Mouse (Mus musculus) hindbrain, embryonic 11.5 days (tissue): ENCODE measurements around the gene Pvr. TPM values are rescaled to one million over a fixed set of nuclear protein-coding genes. Genes with fewer than 3 reads are reported as not detected.

Experiments used
- ATAC-seq: fragments of 200-750 bp; cut with Nextera tagmentation; 2 replicates; pipeline ENCODE4 v1.8.0; 2017; ENCODE audit warnings: mild to moderate bottlenecking, moderate TSS enrichment, moderate library complexity; ENCODE audit not compliant: low FRiP score
- DNase-seq: peaks from one replicate; pipeline ENCODE4 v3.0.0-alpha.2; 2015; ENCODE audit warnings: low spot score
- H3K27ac ChIP-seq: fragments of 300-500 bp; sonication (generic); 2 replicates; pipeline ENCODE4 v1.5.1; 2014; ENCODE audit warnings: mild to moderate bottlenecking, low read depth, low read length
- H3K27me3 ChIP-seq: fragments of 300-500 bp; sonication (generic); 2 replicates; pipeline ENCODE4 v1.6.1; 2014; ENCODE audit warnings: mild to moderate bottlenecking, low read length, moderate library complexity, mixed read lengths; ENCODE audit not compliant: control insufficient read depth, insufficient read depth
- H3K36me3 ChIP-seq: fragments of 300-500 bp; sonication (generic); 2 replicates; pipeline ENCODE4 v1.6.1; 2014; ENCODE audit warnings: mild to moderate bottlenecking, low read length, moderate library complexity, mixed read lengths; ENCODE audit not compliant: control insufficient read depth, insufficient read depth
- H3K4me1 ChIP-seq: fragments of 300-500 bp; sonication (generic); replicated peaks from 2 replicates; pipeline ENCODE4 v1.6.1; 2014; ENCODE audit warnings: low read length, mixed read lengths; ENCODE audit not compliant: control insufficient read depth, insufficient read depth
- H3K4me2 ChIP-seq: fragments of 300-500 bp; sonication (generic); replicated peaks from 2 replicates; pipeline ENCODE4 v1.6.1; 2014; ENCODE audit warnings: mild to moderate bottlenecking, low read depth, low read length
- H3K4me3 ChIP-seq: fragments of 300-500 bp; sonication (generic); 2 replicates; pipeline ENCODE4 v1.5.1; 2014; ENCODE audit warnings: low read depth, low read length
- H3K9ac ChIP-seq: fragments of 300-500 bp; sonication (generic); 2 replicates; pipeline ENCODE4 v1.6.1; 2014; ENCODE audit warnings: low read depth, low read length
- H3K9me3 ChIP-seq: fragments of 300-500 bp; sonication (generic); 2 replicates; pipeline ENCODE4 v1.6.1; 2016; ENCODE audit warnings: low read length; ENCODE audit not compliant: control insufficient read depth
- WGBS: fragments of 180-500 bp; shearing (Covaris S2); extraction: QIAGEN DNeasy Blood & Tissue Kit; methylation state at CpG from one replicate; pipeline ENCODE4 v1.1.7; 2014; 5-methylcytosine and 5-hydroxymethylcytosine counted together
- polyA plus RNA-seq: library from polyadenylated mRNA; unstranded; fragments of >200 nt; fragmentation: Nextera tagmentation; extraction: Ambion mirVana; gene quantifications from 2 replicates; pipeline ENCODE4 v1.2.1, GENCODE M21; 2014

Pvr gene
- polyA plus RNA-seq, 1 experiment from 2014 or later, result 2.8 TPM

DNA sequence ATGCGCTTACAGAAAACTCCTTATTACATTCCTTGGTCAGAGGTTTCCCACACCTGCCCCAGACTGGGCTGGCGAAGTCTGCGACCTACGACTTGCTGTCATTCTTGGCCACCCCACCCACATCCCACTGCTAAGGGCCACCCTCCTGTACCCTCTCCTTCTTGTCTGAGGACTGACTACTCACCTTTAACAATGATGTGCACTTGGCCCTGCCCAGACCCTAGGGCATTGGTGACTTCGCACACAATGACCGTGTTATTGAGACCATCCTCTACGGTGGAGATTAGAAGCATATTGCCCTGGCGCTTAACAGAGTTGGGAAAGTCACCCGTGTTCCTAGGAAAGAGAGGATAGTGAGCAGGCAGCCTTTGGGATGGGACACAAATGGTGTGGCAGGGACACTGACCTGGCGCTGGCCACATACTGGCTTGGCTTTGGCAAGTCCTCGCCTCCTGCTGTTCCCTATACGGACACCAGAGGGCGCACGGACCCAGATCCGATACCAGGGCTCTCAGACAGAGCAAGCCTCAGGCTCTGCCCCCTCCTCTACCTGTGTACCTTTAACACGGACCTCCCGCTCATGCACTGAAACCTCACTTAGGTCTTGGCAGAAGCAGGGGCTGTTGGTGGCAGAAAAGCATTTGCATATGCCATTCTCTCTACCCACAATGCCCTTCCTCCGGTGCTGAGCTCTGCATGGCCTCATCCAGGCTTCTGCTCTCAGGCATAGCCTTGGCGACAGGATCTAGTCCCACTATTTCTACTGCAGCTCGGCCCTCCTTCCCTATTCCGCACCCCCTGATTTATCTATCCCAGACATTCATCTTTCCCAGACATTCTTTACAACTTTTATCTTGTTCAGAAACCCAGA lies 10.3 kb downstream of the Pvr start:
- Histone ChIP-seq H3K4me2 (no peak overlapping the region), H3K9ac (no peak overlapping the region), H3K27ac (no peak overlapping the region), H3K4me3 (no peak overlapping the region), H3K36me3 (no peaks in the 10 kb centered on the region), H3K27me3 (no peaks in the 10 kb centered on the region), H3K9me3 (no peaks in the 10 kb centered on the region), H3K4me1 (no peaks in the 10 kb centered on the region)
- 50% methylated on average over 21 of the region's 21 CpGs for WGBS
- ATAC-seq (peak; percentile 73), DNase-seq (peak; percentile 86)

DNA sequence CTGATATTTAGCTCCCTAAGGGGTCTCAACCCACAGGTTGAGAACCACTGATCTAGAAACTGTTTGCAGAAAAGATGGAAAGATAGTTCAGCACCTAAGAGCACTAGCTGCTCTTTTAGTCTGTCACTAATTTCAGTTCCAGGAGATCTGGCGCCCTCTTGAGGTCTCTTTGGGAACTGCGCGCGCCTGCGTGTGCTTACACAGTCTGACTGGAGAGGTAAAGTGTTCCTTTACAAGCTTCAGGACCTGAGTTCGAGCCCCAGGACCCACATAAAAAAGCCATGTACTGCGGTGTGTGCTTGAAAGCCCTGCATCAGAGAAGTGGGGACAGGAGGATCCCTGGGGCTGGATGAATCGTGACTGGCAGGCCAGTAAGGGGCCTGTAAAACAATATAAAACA lies 31.1 kb downstream of the Pvr start:
- no peak overlapping the region for H3K9ac ChIP-seq
- DNase-seq (peak; percentile 49), ATAC-seq (no peak)
- no peaks in the 10 kb centered on the region for H3K4me1 ChIP-seq
- H3K4me2 ChIP-seq, result no peak overlapping the region
- H3K36me3 ChIP-seq, result no peaks in the 10 kb centered on the region
- H3K4me3 ChIP-seq, result no peak overlapping the region
- H3K9me3 ChIP-seq, result no peaks in the 10 kb centered on the region
- no peaks in the 10 kb centered on the region for H3K27me3 ChIP-seq
- no peak overlapping the region for H3K27ac ChIP-seq
- WGBS, result 52% methylated on average over 8 of the region's 8 CpGs

DNA sequence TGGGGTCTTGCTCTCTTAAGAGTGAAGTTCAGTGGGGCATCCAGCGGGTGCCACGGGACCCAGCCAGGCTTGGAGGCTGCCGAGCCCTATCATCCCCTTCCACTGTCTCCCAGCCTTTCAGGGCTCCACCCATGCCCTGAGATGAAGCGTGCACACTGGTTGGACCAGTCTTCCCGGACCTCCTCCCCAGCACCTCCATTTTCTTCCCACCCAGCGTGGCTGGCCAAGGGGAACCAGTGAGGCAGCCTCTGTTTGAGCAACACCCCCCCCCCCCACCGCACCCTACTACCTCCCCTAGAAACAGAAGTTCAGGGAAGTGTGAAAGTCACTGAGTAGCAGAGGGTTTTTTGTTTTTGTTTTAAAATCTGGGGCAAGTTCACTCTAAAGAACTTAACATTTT lies 33.1 kb downstream of the Pvr start, which contains the start of gene Ceacam19:
Gene Ceacam19 (minus strand): TSS at position 117 of the 400 bp plus-strand sequence.
- no peak within 1 kb of the TSS for H3K4me3 ChIP-seq
- H3K27me3 ChIP-seq, result no peaks in the 10 kb centered on the region
- H3K4me1 ChIP-seq, result no peaks in the 10 kb centered on the region
- no peaks in the 10 kb centered on the region for H3K9me3 ChIP-seq
- no peak within 1 kb of the TSS for H3K9ac ChIP-seq
- no peaks in the 10 kb centered on the region for H3K36me3 ChIP-seq
- no peak within 1 kb of the TSS for H3K27ac ChIP-seq
- ATAC-seq, result no peak
- no peak for DNase-seq
- no peak within 1 kb of the TSS for H3K4me2 ChIP-seq
- 72% methylated on average over 7 of the region's 7 CpGs for WGBS

DNA sequence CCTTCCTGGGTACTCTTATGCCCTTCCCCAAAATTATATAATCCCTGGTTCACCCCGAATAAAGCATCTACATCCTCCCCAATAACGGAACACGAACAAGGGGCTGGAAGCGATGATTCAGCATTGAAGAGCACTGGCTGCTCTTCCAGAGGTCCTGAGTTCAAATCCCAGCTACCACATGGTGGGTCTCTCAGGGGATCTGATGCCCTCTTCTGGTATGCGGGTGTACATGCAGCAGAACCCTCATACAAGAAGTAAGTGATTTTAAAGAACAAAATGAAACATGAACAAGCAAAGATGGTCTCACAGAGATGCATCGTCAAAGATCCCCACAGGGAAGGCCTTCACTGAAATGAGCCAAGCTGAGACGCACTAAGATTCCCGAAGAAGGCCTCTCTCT lies 40.2 kb downstream of the Pvr start:
- no peak for DNase-seq

DNA sequence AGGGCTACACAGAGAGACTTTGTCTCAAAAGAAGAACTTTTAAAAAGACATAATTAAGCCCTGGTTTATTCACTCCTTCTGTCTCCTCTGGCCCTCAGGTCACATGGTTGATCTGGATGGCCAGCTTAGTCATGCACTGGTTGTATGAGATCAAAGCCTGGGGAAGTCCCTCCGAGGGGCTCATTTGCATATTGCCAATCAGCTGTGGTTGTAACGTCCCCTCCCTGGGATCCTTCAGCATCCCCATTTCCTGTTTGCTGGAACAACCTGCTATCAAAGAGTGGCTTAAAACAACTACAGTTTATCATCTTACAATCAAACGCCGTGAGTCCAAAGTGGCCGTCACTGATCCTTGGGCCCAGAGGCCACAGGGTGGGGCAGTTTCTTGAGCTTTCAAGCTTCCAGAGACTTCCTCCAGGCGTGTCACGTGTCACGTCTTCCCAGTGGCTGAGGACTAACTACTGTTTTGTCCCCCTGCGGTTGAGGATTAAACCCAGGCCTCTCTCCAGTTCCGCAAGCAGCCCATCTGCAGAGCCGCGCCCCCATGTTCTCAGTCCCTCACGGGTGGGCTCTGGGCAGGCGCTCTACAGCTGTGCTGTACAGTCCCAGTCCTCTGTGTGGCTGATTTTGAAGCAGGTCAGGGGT lies 44.1 kb downstream of the Pvr start:
- Histone ChIP-seq H3K27me3 (no peaks in the 10 kb centered on the region), H3K9me3 (no peaks in the 10 kb centered on the region), H3K4me2 (no peak overlapping the region), H3K27ac (no peak overlapping the region), H3K36me3 (no peaks in the 10 kb centered on the region), H3K4me3 (no peak overlapping the region), H3K9ac (no peak overlapping the region), H3K4me1 (no peaks in the 10 kb centered on the region)
- DNase-seq (no peak), ATAC-seq (0 out of 2 replicates have a peak, but pooled peaks have one; percentile 36)
- WGBS, result 53% methylated on average over 14 of the region's 14 CpGs

More for the DNA sequence above, 40.2 kb downstream of the Pvr start:
- no peaks in the 10 kb centered on the region for H3K9me3 ChIP-seq
- no peak for ATAC-seq
- H3K27ac ChIP-seq, result no peak overlapping the region
- no peak overlapping the region for H3K4me3 ChIP-seq
- 79% methylated on average over 8 of the region's 8 CpGs for WGBS
- H3K9ac ChIP-seq, result no peak overlapping the region
- no peak overlapping the region for H3K4me2 ChIP-seq
- no peaks in the 10 kb centered on the region for H3K36me3 ChIP-seq
- H3K4me1 ChIP-seq, result no peaks in the 10 kb centered on the region
- no peaks in the 10 kb centered on the region for H3K27me3 ChIP-seq

DNA sequence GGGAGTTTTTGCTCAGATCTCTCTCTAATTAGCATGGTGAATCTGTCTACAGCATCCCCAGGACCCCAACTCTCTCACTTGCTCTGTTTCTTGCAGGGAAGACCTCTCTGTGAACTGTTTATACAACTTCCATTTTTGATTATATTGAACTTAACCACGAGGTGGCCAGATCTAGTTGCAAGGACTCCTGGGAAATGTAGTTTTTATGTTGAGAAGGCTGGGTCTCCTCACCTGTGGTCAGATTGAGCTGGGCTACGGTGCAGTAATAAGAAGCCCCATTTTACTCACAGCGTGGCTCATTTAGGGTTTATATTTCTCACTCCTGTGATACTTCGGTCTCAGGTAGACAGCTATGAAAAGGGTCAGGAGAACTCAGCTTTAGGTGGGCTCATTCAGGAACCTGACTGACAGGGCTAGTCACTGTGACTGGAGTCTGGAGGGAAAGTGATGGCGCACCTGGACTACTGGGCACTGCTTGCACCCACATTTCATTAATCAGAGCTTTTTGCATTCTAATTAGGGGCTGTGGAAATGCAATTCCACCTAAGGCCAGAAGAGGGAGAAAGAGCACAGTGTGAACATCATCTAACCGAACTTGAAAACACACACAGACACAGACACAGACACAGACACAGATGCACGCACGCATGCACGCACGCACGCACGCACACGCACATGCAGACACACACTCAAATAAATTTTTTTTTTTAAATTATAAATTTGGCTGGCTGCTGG lies 44.8 kb downstream of the Pvr start:
- DNase-seq, result peak; percentile 59
- no peak overlapping the region for H3K4me3 ChIP-seq
- H3K27ac ChIP-seq, result no peak overlapping the region
- no peaks in the 10 kb centered on the region for H3K27me3 ChIP-seq
- ATAC-seq, result peak; percentile 28; the same call in 1 of the 2 replicates
- H3K9me3 ChIP-seq, result no peaks in the 10 kb centered on the region
- no peaks in the 10 kb centered on the region for H3K36me3 ChIP-seq
- WGBS, result 55% methylated on average over 13 of the region's 13 CpGs
- H3K4me1 ChIP-seq, result no peaks in the 10 kb centered on the region
- H3K9ac ChIP-seq, result no peak overlapping the region
- no peak overlapping the region for H3K4me2 ChIP-seq

DNA sequence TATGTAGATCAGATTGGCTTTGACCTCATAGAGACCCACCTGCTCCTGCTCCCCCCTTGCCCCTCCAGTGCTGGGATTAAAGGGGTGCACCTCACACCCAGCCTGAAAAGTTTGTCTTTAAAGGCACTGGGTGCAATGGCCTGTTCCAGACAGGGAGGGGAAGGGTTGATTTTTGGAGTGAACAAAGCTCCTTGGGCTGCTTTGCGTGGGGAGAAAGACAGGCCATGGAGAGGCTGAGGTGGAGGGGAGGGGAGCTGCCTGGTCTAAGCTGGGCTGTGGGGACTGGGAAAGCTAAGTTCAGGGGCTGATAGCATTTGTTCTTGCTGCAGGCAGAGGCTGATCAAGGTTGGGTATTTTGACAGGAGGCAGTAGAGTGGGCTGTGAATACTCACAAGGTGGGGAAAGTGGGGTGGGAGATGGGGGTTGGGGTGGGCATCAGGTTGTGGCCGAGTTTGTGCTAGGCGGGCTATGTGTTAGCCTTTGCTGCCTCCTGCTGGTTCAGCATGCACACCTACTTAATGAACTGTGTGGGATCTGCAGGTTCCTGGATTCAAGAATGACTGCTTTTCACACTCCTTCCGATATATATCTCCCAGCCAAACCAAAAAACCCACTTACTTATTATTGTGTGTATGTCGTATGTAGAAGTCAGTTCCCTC lies 48.9 kb downstream of the Pvr start:
- DNase-seq (no peak), ATAC-seq (no peak)
- no peaks in the 10 kb centered on the region for H3K36me3 ChIP-seq
- H3K4me2 ChIP-seq, result no peak overlapping the region
- no peak overlapping the region for H3K9ac ChIP-seq
- H3K4me3 ChIP-seq, result no peak overlapping the region
- no peaks in the 10 kb centered on the region for H3K4me1 ChIP-seq
- H3K9me3 ChIP-seq, result no peaks in the 10 kb centered on the region
- H3K27me3 ChIP-seq, result no peaks in the 10 kb centered on the region
- 48% methylated on average over 5 of the region's 5 CpGs for WGBS
- H3K27ac ChIP-seq, result no peak overlapping the region

DNA sequence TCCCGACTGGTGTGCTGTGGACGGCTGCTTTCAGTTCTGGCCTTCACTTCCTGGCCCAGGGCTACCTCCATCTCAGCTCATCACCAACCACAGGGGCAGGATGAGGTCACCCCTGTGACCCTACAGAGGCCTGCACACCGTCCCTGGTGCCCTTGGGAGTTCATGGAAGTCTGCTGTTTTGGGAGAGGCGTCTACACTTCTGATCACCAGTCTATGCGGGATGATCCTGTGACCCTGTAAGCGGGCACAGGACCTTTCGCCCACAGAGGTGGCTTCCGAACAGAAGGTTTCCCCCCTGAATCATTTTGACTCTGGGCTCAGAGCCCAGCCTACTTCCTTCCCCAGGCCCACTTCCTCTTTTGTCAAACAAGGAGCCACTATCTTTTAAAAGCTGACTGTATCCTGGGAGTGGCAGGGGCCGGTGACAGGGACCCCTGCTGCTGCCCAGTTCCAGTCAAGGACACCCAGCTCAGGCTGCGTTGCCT lies 49.8 kb downstream of the Pvr start:
- H3K4me2 ChIP-seq, result no peak overlapping the region
- no peak overlapping the region for H3K9ac ChIP-seq
- H3K9me3 ChIP-seq, result no peaks in the 10 kb centered on the region
- DNase-seq (no peak), ATAC-seq (no peak)
- H3K27me3 ChIP-seq, result no peaks in the 10 kb centered on the region
- H3K4me1 ChIP-seq, result no peaks in the 10 kb centered on the region
- H3K4me3 ChIP-seq, result no peak overlapping the region
- H3K36me3 ChIP-seq, result no peaks in the 10 kb centered on the region
- no peak overlapping the region for H3K27ac ChIP-seq
- 64% methylated on average over 10 of the region's 10 CpGs for WGBS
